Mouse (Mus musculus) urinary bladder, postnatal 36 days (tissue): ENCODE measurements around the gene Rexo4.

Source experiments
- DNase-seq, 2 experiments: peaks; one replicate each; pipeline ENCODE4 v3.0.0; 2022; ENCODE audit warnings: low spot score in 2 of 2, mixed read lengths in 1 of 2

The Rexo4 gene

DNA sequence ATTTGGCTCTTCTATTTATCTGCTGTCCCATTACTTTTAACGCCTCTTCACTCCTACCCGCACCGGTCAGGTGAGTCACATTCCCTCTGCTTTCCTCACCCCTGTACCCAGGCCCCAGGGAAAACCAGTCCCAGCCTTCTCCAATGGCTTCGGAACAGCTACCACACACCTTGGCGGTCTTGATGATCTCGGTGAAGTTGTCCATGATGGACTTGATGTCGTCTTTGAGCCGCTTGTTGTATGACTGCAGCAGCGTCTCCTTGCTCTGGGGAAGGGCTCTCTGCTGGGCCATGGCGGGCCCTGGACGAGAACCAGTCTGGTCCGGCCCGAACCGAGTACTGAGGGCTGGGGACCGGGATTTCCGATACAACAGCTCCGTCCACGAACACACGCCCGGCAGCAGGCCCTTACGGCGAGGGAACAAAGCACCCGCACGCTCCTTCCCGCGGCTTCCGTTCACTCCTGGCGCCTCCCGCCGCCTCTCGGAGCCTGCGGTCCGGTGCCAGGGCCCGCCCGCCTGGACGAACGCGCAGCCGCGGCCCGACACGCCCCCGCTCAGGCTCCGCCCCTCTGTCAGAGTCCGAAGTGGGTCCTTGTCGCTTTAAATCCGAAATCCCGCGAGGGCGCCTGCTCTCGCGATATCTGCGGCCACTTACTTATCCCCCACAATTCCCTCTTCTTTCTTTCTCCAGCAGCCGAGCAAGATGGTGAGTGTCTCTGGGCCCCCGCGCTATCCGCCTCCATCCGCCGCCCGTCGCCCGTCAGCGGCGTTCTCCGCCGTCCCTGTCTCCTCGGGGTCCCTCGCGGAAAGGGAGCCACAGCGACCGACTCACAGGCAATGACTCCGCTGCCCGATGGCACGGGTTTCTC is 53.8 kb downstream of the Rexo4 start, which contains the start of the genes Med22 and Rpl7a:
TSS of gene Med22 (minus strand) at position 554 of the 870 bp plus-strand sequence.
TSS of gene Rpl7a (plus strand) at position 641 of the 870 bp plus-strand sequence.
- peak; percentile 100 for DNase-seq

DNA sequence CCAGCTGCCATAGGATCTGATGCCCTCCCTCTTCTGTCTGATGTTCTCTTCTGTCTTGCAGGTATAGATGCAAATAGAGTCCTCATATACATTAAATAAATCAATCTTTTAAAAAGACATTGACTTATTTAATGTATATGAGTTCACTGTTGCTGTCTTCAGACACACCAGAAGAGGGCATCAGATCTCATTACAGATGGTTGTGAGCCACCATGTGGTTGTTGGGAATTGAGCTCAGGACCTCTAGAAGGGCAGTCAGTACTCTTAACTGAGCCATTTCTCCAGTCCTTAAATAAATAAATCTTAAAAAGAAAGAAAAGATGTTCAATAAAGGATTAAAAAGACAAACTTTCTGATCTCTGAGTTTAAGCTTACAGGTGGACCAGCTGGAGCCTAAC is 54.8 kb downstream of the Rexo4 start:
- no peak for DNase-seq

DNA sequence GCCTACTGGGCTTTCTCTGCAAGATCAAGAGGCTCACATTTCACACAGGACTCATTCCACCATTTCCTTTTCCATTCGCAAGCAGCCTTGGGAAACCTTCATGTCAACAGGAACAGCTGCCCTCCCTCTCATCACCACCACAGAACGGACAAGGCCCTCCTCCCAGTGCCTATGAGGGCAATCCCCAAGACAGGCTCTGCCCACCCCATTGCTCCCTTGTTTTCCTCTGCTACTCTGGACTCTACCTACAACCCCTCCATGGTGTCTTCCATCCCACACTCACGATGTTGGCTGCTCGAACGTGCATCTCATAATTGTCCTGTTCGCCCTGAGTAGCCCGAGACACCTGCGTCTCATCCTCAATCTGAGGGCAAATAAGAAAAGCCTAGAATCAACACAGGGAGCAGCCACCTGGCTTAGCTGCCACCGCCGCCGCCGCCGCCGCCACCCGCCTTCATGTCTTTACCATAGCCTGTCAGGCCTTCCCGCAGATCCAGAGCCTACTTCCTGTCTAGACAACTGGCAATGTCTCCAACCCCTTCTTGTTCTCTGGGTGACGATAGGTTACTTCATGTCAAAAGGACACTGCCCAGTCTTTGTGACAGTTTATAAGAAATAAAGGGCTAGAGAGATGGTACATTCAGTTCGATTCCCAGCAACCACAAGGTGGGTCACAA is 55.3 kb downstream of the Rexo4 start:
- DNase-seq: no peak

DNA sequence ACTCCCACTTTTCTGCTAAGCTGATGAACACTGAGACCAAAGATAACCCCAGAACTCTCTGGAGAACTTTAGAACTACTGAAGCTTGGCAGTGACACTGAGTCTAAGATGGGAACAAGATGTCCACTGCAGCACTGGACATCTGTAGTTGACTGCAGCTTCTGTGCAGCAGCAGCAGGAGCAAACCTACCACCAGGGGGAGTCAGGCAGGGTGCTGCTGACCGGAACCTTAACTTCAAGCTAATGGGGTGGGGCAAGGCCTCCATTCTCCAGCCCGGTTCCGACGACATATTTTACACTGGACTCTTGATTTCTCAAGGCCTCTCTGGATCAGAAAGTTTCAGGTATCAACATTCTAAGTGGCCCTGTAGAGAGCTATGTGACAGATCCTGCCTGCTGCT is 57.1 kb downstream of the Rexo4 start:
- DNase-seq: peak in 1 of 2 experiments; percentile 32

DNA sequence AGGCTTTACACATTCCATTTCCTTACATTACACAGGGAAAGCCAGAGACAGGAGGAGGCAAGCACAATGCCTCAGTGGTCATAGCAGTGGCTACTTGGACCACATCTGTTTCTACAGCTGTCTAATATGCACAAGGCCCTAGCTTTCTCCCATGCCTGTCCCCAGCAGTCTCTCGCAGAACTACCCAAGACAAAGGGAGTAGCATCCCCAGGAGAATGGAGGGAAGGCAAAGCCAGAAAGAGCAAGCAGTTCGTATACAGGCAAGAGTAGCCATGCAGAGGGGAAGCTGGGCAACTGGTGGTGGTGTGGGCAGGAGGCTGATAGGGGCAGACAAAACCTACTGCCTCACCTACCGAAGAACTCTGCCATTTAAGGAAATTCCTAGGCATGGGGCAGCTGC is 57.8 kb downstream of the Rexo4 start:
- no peak for DNase-seq

DNA sequence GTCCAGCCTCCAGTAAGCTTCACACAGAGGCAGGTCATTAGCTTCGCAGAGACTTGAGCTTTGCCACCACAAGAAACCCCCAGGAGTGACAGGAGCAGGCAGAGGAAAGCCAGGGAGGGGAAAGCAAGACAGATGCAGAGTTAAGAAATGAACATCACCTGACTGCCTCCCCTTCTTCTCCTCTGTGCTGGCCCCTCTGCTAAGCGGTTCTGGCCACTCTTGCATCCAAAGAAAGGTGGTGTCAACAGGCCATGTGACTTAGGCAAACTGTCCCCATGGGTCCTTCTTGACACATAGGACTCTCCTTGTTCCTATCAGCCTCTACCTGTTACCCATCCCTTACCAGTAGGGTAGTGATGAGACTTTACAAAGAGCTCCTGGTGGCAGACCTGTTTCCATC is 58.2 kb downstream of the Rexo4 start:
- DNase-seq: no peak
